Mouse (Mus musculus) ovary, adult 18-20 months (tissue): ENCODE results near the gene Tbc1d10b.

Experiments
- DNase-seq: peaks from one replicate; pipeline ENCODE4 v3.0.0; 2022; ENCODE audit warnings: low spot score, mixed read lengths

Tbc1d10b gene

DNA sequence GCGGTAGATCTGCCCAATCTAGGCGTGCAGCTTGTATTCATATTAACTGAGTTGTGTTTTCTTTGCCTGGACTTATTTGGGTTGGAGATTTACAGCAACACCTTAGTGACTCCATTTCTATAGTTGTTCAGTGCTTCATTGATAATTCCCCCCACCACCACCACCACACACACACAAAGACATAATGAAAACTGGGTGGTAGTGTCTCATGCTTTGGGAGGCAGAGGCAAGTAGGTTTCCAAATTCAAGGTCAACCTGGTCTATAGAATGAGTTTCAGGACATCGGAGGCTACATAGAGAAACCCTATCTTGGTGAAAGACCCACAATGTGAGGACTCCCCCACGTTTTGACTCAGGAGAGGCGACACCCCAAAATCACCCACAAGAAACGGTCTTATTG is 16.3 kb upstream of the Tbc1d10b start:
- no peak for DNase-seq

- no peak for DNase-seq
These were observed 15.5 kb upstream of the Tbc1d10b start for GRCm38 (mm10) chr7:127223515-127224478.

GRCm38 (mm10) chr7:127223106-127223505 is 14.8 kb upstream of the Tbc1d10b start:
- DNase-seq = no peak

DNA sequence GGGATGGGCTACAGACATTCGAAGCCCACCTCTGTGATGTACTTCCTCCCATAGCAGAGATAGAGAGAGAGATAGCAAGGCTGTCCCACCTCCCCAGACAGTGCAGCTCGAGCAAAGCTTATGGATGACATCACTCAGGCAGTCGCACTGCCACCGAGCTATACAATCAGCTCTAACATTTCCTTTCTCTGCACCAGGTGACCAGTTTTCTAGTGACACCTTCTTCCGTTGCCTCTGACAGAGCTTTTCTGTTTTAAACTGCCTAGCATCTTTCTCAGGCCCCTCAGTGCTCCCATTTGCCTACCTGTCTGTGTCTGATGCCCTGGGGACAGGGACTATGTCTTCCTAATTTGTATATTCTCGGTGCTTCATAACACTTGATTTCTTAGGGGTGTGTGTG is 12.2 kb upstream of the Tbc1d10b start:
- no peak for DNase-seq

DNA sequence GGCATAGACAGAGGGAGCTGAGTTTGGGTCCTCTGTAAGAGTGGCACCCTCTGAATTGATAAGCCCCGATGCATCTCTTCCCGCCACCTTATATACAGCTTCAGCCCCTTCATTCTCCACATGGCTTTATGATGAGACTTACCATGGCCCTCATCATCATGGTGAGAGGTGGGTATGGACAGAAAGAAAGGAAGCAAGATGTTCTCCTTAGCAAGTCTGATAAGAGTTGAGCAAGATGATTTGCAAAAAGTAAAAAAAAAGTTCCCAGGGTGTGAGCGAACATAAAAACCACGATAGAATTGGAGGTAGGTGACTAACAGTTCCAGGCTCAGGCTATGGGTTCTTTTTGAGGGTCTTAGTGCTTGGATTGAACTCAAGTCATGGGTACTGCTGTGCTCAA is 10.4 kb upstream of the Tbc1d10b start:
- no peak for DNase-seq

DNA sequence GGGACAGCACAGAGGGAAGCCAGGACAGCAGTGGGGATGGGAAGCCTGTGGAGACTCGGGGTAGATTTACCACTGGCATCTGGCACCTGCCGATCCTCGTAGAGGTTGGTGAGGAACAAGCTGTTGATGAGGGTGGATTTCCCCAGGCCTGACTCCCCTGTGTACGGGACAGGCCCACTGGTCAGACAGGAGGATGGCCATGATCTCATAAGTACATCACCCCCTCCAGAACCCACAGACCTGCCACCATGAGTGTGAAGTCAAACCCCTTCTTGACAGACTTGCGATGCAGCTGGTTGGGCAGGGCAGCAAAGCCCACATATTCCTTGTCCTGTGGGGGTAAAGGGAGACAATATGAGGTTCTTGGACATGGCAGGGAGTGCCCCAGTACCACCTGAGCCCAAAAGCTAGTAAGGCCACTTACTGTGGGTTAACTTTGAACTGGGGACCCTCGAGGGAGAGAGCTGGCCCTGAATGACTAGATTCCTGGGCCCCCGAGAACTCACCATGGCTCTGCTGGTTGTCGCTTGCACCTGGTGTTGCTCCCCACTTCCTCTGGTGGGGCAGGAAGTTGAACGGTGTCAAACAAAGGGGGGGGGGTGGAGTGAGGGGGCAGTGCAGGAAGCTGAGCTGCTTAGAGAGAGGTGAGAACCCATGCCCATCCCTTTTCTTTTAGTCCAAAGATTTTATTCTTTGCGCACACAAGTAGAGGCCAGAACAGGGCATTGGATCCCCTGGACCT is 9.8 kb upstream of the Tbc1d10b start:
- no peak for DNase-seq

DNA sequence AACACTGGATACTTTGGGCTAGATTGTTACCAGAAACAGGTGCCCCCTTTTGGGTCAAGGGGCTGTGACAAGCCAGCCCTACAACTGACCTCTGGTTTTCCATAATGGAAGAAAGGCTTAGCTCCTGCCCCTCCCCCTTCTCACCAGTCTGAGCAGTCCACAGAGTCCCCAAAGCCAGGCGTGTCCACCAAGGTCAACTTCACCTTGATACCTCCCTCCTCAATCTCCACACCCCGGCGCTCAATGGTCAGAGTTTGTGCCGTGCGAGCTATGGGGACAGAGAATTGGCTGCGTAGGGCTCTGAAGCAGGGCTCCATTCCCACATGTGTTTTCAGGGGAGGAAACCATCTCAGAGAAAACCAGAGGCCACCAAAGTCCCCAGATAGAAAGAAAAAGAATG is 9.2 kb upstream of the Tbc1d10b start:
- no peak for DNase-seq

GRCm38 (mm10) chr7:127216307-127216706 is 8.0 kb upstream of the Tbc1d10b start:
- DNase-seq = no peak

DNA sequence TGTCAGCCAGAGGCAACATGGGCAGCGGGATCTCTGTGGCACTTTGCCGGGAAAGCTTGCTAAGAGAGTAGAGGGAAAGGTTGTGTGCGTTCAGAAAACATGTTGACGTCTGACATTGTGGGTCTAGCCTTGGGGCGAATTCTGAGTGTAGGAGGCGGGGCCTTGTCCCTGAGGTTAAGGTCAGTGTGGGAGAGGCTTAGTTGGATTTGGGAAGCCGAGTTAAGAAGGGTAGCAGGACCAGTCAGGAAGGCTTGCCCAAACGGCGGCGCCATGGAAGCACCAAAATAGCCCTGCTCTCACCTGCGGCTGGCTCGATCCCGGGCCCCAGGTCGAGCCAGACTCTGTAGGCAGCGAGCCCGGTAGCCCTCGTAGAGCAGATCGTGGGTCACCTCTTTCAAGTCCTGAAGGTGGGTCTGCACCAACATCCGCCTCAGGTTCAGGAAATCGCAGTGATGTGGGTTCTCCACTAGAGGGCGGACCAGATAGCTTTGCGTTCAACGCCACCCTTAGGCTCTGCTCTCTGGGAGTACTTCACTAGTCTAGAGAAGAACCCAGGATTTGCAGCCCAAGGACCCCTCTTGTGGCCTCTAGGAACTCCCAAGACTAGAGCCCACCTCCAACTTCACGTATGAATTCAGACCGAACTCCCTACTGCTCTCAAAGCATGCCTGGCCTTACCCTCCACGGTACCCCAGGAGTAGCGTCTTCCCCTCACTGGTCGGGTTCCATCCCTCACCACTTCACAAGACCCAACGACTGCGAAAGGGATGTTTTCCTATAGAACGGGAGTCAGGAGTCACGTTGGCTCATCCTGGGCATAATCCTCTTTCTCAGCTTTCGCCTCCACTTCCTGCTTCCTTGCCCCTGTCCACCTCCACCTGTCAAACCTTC is 7.0 kb upstream of the Tbc1d10b start:
- no peak for DNase-seq

DNA sequence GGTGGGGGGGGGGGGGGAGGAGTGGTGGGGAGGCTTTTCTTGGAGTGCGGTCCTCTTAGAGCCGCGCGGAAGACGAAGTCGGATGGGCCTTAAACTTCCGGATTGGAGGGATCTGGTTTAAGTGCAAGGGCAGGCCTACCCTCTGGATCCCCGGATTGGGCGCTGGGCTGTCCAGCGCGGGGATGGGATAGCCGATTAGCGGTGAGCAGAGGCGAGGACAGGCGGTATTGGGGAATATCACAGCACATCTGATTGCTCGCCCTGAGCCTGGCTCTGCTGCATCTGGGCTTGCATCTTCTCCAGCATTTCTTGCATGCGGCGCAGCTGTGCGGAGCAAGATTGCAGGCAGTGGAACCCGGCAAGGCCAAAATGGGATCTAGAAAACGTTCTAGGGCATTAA is 6.3 kb upstream of the Tbc1d10b start:
- no peak for DNase-seq

- no peak for DNase-seq
These were observed 5.7 kb upstream of the Tbc1d10b start for GRCm38 (mm10) chr7:127213930-127214329.

DNA sequence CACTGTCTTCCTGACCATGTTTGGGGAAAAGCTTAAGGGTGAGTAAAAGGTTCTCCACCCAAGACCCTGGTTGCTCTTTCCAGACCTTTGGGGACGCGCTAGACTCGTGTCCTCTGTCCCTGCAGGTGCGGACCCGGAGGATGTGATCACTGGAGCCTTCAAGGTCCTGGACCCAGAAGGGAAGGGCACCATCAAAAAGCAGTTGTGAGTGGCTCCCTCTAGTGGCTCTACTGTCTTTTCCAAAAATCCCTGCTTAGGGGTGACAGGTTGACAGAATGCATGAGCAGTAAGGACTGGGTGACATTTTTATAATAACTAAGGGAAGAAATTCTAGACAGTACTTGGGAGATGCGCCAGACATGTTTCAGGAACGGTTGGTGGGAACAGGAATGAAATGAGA is 5.2 kb upstream of the Tbc1d10b start:
- DNase-seq = no peak

DNA sequence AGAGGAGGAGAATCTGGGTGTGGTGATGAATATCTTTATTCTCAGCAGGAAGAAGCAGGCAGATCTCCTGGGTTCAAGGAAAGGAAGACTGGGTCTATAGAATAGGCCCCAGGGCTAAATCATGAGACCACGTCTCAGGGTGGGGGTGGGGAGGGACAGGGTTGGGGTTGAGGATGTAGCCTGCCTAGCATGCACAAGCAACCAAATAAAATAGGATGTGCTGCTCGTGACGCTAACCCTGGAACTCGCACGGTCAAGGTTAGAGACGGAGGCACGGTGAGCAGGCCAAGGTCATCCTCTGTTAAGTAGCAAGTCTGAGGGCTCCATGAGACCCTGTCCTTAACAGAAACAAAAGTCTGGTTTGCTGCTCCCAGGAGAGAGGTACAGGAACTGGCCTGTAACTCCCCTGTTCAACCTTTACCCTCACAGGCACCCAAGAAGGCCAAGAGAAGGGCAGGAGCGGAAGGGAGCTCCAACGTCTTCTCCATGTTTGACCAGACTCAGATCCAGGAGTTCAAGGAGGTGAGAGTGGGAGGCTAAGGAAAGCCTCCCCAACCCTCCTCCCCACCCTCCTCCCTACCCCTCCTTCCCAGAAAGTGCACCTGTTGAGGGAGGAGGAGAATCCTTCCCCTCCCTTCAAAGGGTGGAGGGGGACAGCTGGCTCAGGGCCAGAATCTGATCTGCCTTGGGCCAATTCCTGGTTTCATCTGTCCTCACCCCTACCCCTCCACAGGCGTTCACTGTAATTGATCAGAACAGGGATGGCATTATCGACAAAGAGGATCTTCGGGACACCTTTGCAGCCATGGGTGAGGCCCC is 4.4 kb upstream of the Tbc1d10b start:
- no peak for DNase-seq

- DNase-seq = no peak
These were observed 2.9 kb upstream of the Tbc1d10b start for GRCm38 (mm10) chr7:127211014-127211745.

DNA sequence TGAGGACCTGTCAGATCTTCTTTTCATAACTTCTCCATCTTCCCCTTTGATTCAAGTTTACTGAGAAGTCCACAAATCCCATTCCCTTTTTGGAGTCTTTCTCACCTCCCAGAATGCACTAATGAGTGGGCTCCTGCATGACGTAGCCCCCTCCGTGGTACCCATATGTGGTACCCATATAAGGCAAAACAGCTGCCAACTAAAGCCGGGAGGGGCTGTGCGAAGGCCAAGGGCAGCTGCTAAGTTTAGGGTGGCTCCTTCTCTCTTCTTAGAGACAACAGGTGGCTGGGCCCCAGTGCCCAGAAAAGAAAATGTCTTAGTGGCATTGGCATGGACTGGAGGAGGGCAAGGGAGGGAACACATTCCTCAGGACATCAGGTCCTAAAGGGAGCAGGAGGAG is 2.0 kb upstream of the Tbc1d10b start:
- DNase-seq = no peak

- DNase-seq = no peak
These were observed 1.6 kb upstream of the Tbc1d10b start for GRCm38 (mm10) chr7:127209851-127210250.

- DNase-seq = peak; percentile 96
These were observed 528 bp upstream of the Tbc1d10b start, which contains the start of gene Mylpf for GRCm38 (mm10) chr7:127208553-127209438. Gene Mylpf (plus strand): TSS chr7:127208890.

DNA sequence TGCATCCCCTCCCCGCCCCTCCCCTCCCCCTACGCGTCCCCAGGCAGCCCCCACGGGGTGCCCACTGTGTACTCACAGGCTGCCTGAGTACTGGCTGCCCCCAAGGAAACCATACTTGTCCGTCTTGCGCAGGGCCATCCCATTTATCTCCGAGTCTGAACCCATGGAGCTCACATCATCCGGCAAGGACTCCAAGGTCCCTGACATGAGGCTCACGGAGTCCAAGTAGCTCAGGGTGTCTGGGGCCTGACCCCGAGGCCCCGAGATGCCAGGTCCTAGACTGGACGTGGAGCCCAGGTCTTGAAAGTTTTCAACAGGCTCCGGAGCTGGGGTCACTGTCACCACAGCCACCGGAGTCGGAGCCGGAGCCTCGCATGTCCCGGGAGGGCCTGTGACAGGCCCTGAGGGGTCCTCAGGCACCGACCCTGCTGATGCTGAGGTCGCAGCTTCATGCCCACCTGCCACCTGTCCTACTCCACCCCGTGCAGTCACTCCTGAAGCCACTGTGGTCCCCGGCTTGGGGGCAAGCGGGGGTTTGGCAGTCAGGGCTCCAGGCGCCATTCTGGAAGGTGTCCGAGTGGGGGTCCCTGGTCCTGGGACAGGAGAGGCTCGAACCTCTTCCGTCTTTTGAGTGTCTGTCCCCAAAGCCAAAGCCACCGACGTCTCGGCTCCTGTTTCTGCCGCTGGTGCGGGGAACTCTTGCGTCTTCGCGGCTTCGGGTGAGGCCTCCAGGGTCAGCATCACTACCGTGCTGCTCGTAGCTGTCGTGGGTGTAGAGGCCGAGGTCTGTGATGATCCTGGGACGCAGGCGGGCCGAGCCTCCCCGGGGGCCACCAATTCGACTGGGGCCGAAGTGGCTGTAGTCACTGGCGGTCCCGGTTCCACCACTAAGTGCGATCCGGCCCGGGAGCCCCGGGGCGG is 634 bp downstream of the Tbc1d10b start:
- peak; percentile 35 for DNase-seq
